14 mouse cellular contexts compared by ENCODE assay signal in genomic region chr2:73082476-73082875, GRCm38 (mm10).
DNase-seq lines count a peak whose midpoint lies in the region; ATAC-seq lines count a peak whose summit lies in the region.
"Had no signal": no experiment of that assay in that cellular context is flagged by ENCODE, and none has a peak within 500 bp of the region (broad histone marks: within the 10 kb centered on the region; RNA-seq: fewer than 3 reads in every experiment).

No protein-coding gene starts in this region.

- H3K4me3 ChIP-seq in forebrain, embryonic 10.5 days: no peak overlapping the region
- H3K4me3 ChIP-seq in forebrain, embryonic 16.5 days (replicated peaks; ENCODE audit: low read length): no peak overlapping the region
- H3K4me3 ChIP-seq: embryonic facial prominence, embryonic 12.5 days; neural tube, embryonic 12.5 days had no signal

- H3K9me3 ChIP-seq in forebrain, embryonic 10.5 days: 0 out of 2 replicates have a peak, but pooled peaks cover 4% of the 10 kb centered on the region
- H3K9me3 ChIP-seq in forebrain, embryonic 16.5 days (ENCODE audit: control insufficient read depth, low read length): no peaks in the 10 kb centered on the region
- H3K9me3 ChIP-seq: embryonic facial prominence, embryonic 12.5 days; neural tube, embryonic 12.5 days had no signal

- H3K36me3 ChIP-seq in forebrain, embryonic 10.5 days (replicated peaks): no peaks in the 10 kb centered on the region
- no peaks in the 10 kb centered on the region for H3K36me3 ChIP-seq in forebrain, embryonic 16.5 days (ENCODE audit: control insufficient read depth, insufficient read depth)
- H3K36me3 ChIP-seq: embryonic facial prominence, embryonic 12.5 days; neural tube, embryonic 12.5 days had no signal

- no peak overlapping the region for H3K4me2 ChIP-seq in forebrain, embryonic 16.5 days (ENCODE audit: low read length)
- H3K4me2 ChIP-seq: embryonic facial prominence, embryonic 12.5 days; neural tube, embryonic 12.5 days had no signal

- H3K9ac ChIP-seq in forebrain, embryonic 16.5 days (replicated peaks; ENCODE audit: low read depth, low read length): no peak overlapping the region
- H3K9ac ChIP-seq: embryonic facial prominence, embryonic 12.5 days; neural tube, embryonic 12.5 days had no signal

- ATAC-seq in forebrain, embryonic 16.5 days: no peak

- WGBS in forebrain, embryonic 10.5 days: 71% methylated on average over 10 of the region's 10 CpGs
- WGBS in forebrain, embryonic 16.5 days: 56% methylated on average over 10 of the region's 10 CpGs

- intact Hi-C loops in left cerebral cortex, postnatal 10 days (cut with DNase I): no loop called here

- H3K27me3 ChIP-seq in forebrain, embryonic 10.5 days (ENCODE audit: poor library complexity, severe bottlenecking): peaks cover 10% of the 10 kb centered on the region; the same call in 1 of the 2 replicates
- H3K27me3 ChIP-seq in forebrain, embryonic 16.5 days (replicated peaks; ENCODE audit: control insufficient read depth, insufficient read depth, low read length): no peaks in the 10 kb centered on the region
- H3K27me3 ChIP-seq: embryonic facial prominence, embryonic 12.5 days had no signal

- peaks cover 25% of the 10 kb centered on the region for H3K4me1 ChIP-seq in forebrain, embryonic 10.5 days
- peaks cover 7% of the 10 kb centered on the region for H3K4me1 ChIP-seq in forebrain, embryonic 16.5 days (replicated peaks; ENCODE audit: control insufficient read depth, insufficient read depth, low read length)

- DNase-seq in forebrain, embryonic 10.5 days (ENCODE audit: extremely low spot score, low spot score): no peak
- DNase-seq in left cerebral cortex, postnatal 10 days (ENCODE audit: extremely low spot score in 1 of 2, low spot score in 2 of 2): peak; percentile 16 to 36
- DNase-seq in left cerebral cortex, adult 11 months (ENCODE audit: low spot score): no peak
- DNase-seq in layer of hippocampus, adult 9-11 months: peak; percentile 31
- DNase-seq in lung, postnatal 25 days (ENCODE audit: low spot score): peak; percentile 70
- no peak for DNase-seq in thymus, postnatal 36 days
- DNase-seq in thymus, adult 18-20 months: no peak
- DNase-seq: cerebellum, adult 8-10 months; heart, adult 11 months; kidney, adult 11 months had no signal

- H3K27ac ChIP-seq in forebrain, embryonic 10.5 days: 0 out of 2 replicates have a peak overlapping the region, but pooled peaks have one; percentile 20
- no peak overlapping the region for H3K27ac ChIP-seq in forebrain, embryonic 16.5 days (ENCODE audit: low read length)
- H3K27ac ChIP-seq: embryonic facial prominence, embryonic 12.5 days; neural tube, embryonic 12.5 days; stomach, postnatal 0 days had no signal

Comparison
In these comparisons a context has a peak if more than half of its experiments do, and no peak if none do; other contexts are left out.
1. DNase-seq: peak in left cerebral cortex, postnatal 10 days (2 of 2), layer of hippocampus, adult 9-11 months (single experiment) and lung, postnatal 25 days (single experiment); none in forebrain, embryonic 10.5 days (single experiment), left cerebral cortex, adult 11 months (single experiment), thymus, postnatal 36 days (0 of 2) and thymus, adult 18-20 months (0 of 2).